Mouse (Mus musculus) lung, postnatal 36 days (tissue): Measurements from ENCODE around the gene Bcl7b.

Experiments used
- DNase-seq: peaks from one replicate; pipeline ENCODE4 v3.0.0; 2022; ENCODE audit warnings: mixed read lengths

Gene Bcl7b

GRCm38 (mm10) chr5:135171688-135172220 lies 3.7 kb downstream of the Bcl7b start:
- no peak for DNase-seq

- no peak for DNase-seq
Observed at GRCm38 (mm10) chr5:135172986-135173385, 4.9 kb downstream of the Bcl7b start.

GRCm38 (mm10) chr5:135175086-135175485 lies 7.0 kb downstream of the Bcl7b start:
- no peak for DNase-seq

- DNase-seq, result no peak
Observed at GRCm38 (mm10) chr5:135178523-135178922, 10.4 kb downstream of the Bcl7b start.

- no peak for DNase-seq
Observed at GRCm38 (mm10) chr5:135178996-135179395, 10.9 kb downstream of the Bcl7b start.

GRCm38 (mm10) chr5:135179616-135180015 lies 11.5 kb downstream of the Bcl7b start:
- DNase-seq, result no peak

- no peak for DNase-seq
Observed at GRCm38 (mm10) chr5:135180796-135181195, 12.7 kb downstream of the Bcl7b start.

GRCm38 (mm10) chr5:135181776-135182175 lies 13.7 kb downstream of the Bcl7b start:
- no peak for DNase-seq

- peak; percentile 46 for DNase-seq
Observed at GRCm38 (mm10) chr5:135183131-135183861, 15.2 kb downstream of the Bcl7b start.

- no peak for DNase-seq
Observed at GRCm38 (mm10) chr5:135185016-135185415, 16.9 kb downstream of the Bcl7b start.

- peak; percentile 59 for DNase-seq
Observed at GRCm38 (mm10) chr5:135185596-135185995, 17.5 kb downstream of the Bcl7b start.

- DNase-seq, result no peak
Observed at GRCm38 (mm10) chr5:135186231-135186620, 18.1 kb downstream of the Bcl7b start.

GRCm38 (mm10) chr5:135186621-135187348 lies 18.7 kb downstream of the Bcl7b start, which contains the start of gene Baz1b:
TSS of gene Baz1b (plus strand) at chr5:135187264.
- peak; percentile 99 for DNase-seq

GRCm38 (mm10) chr5:135187349-135188213 lies 19.5 kb downstream of the Bcl7b start:
- DNase-seq, result peak; percentile 31

GRCm38 (mm10) chr5:135188214-135188554 lies 20.1 kb downstream of the Bcl7b start:
- DNase-seq, result no peak

- DNase-seq, result no peak
Observed at GRCm38 (mm10) chr5:135189281-135190022, 21.4 kb downstream of the Bcl7b start.

- DNase-seq, result peak; percentile 91
Observed at GRCm38 (mm10) chr5:135191620-135192019, 23.5 kb downstream of the Bcl7b start.

- no peak for DNase-seq
Observed at GRCm38 (mm10) chr5:135192431-135192830, 24.3 kb downstream of the Bcl7b start.

- DNase-seq, result peak; percentile 16
Observed at GRCm38 (mm10) chr5:135196367-135196766, 28.3 kb downstream of the Bcl7b start.

- no peak for DNase-seq
Observed at GRCm38 (mm10) chr5:135202763-135203162, 34.7 kb downstream of the Bcl7b start.

GRCm38 (mm10) chr5:135208197-135208596 lies 40.1 kb downstream of the Bcl7b start:
- no peak for DNase-seq

- DNase-seq, result no peak
Observed at GRCm38 (mm10) chr5:135216871-135217270, 48.8 kb downstream of the Bcl7b start.
